Mouse (Mus musculus) bone marrow macrophage, adult 2 months (primary cell): Measurements from ENCODE around the gene Fam83c.

ENCODE experiments used
- CTCF ChIP-seq: IDR thresholded peaks from 2 replicates; pipeline ENCODE4 v1.5.1; 2012; ENCODE audit warnings: low read depth, mild to moderate bottlenecking, low read length, moderate library complexity
- POLR2A ChIP-seq: IDR thresholded peaks from 2 replicates; pipeline ENCODE4 v1.6.1; 2012; ENCODE audit warnings: mild to moderate bottlenecking, low read depth, low read length, borderline replicate concordance

DNA sequence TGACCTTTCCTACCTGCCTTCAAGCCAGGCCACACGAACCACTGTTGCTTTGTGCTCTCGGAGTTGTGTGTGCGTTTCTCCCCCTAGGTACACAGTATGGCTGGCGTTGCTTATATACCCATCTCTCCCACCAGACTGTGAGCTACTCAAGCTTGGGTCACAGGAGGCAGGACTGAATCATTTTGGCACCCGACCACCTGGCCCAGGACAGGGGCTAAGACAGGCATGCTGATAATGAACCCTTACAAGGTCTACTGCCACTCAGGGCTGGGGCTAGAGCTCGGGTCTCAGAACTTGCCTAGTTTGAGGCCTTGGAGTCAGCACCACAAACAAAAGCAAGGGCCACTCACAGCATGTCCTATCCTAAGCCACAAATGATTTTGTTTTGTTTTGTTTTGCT is 26.9 kb upstream of the Fam83c start:
- TF ChIP-seq POLR2A (no peak), CTCF (no peak)
